Mouse (Mus musculus): ENCODE results near the gene Rpn2.

Gene Rpn2

GRCm38 (mm10) chr2:157310963-157311637 lies 32.3 kb downstream of the Rpn2 start:
- DNase-seq (ENCODE audit: low spot score) = no peak

DNA sequence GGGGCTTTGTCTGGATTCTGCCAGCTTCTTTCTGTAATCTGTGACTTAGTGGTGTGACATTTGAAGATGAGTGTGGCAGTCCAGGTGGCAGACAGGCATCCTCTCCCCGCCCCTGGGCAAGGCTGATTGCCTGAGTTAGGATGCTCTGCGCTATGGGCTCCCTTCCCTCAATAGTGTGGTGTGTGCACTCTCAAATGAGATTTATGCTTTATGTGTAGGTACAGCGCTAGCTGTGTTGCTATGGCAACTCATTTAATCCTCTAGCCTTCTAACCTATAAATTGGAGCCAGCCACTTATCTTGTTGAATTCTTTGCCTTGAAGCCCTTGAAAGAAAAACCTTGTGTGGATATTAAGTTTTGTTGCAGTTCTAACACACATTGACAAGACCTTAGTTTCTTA lies 34.9 kb downstream of the Rpn2 start:
- DNase-seq (ENCODE audit: low spot score) = no peak

GRCm38 (mm10) chr2:157314310-157314709 lies 35.5 kb downstream of the Rpn2 start:
- no peak for DNase-seq (ENCODE audit: low spot score)

DNA sequence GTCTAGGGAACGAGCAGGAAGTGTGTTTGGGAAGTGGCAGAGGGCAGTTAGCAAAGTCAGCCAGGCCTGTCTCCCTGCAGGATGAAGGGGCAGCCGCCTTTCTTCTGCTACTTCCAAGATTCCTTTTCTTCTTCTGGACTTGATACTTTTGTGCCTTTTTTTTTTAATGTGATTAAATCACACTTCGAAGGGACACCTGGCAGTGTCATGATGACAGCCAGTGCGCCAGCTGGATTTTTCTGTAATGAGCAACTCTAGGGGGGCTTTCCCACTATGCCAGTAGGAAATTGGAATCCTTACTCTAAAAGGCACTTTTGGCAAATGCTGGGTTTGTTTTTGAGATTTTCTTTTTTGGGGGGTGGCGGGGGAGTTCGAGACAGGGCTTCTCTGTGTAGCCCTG lies 36.7 kb downstream of the Rpn2 start:
- DNase-seq (ENCODE audit: low spot score) = no peak

GRCm38 (mm10) chr2:157316358-157316933 lies 37.6 kb downstream of the Rpn2 start:
- no peak for DNase-seq (ENCODE audit: low spot score)

GRCm38 (mm10) chr2:157317220-157317619 lies 38.4 kb downstream of the Rpn2 start:
- DNase-seq (ENCODE audit: low spot score) = no peak

GRCm38 (mm10) chr2:157320135-157320534 lies 41.3 kb downstream of the Rpn2 start:
- DNase-seq (ENCODE audit: low spot score) = no peak

DNA sequence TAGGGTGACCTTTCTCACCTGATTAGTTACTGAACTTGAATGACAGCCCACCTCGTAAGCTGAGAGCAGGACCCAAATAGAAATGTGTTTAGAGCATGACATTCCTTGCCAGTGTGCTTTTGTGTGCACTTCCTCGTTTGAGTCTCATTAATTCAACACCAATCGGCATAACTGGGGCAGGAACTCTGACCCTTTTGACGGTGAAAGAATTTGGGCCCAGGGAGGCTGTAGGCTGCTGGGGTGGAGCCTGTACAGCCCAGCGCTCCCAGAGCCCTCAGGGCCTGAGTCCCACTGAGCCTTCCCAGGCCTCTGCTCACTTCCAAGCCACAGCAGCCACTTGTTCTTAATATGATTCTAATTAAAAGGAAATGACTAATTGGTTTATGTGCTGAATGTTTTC lies 42.1 kb downstream of the Rpn2 start:
- DNase-seq (ENCODE audit: low spot score) = no peak

- no peak for DNase-seq (ENCODE audit: low spot score)
These were observed 43.4 kb downstream of the Rpn2 start for GRCm38 (mm10) chr2:157322029-157322766.

- DNase-seq (ENCODE audit: low spot score) = no peak
These were observed 46.4 kb downstream of the Rpn2 start for GRCm38 (mm10) chr2:157325238-157325637.

- no peak for DNase-seq (ENCODE audit: low spot score)
These were observed 49.3 kb downstream of the Rpn2 start for GRCm38 (mm10) chr2:157328106-157328505.

- DNase-seq (ENCODE audit: low spot score) = no peak
These were observed 49.8 kb downstream of the Rpn2 start for GRCm38 (mm10) chr2:157328570-157328969.

- no peak for DNase-seq (ENCODE audit: low spot score)
These were observed 53.2 kb downstream of the Rpn2 start for GRCm38 (mm10) chr2:157332059-157332458.

DNA sequence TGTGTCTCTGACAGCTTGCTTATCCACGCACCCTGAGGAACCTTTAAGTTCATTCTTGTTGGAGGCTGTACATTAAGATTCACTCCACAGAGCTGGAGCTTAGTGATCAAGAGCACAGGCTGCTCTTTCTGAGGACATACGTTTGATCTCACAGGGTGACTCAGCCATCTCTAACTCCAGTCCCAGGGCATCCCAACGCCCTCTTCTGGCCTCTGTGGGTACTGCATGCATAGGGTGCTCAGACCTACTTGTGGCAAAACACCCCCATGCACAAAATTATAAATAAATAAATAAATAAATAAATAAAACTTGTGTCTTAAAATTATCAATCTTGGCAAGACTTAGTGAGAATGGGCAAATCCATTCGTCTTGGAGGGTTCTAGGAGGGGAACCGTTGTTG lies 59.8 kb downstream of the Rpn2 start:
- peak; percentile 81 for DNase-seq (ENCODE audit: low spot score)

GRCm38 (mm10) chr2:157339532-157339931 lies 60.7 kb downstream of the Rpn2 start:
- no peak for DNase-seq (ENCODE audit: low spot score)

GRCm38 (mm10) chr2:157340221-157340741 lies 61.5 kb downstream of the Rpn2 start:
- DNase-seq (ENCODE audit: low spot score) = peak; percentile 74

- peak; percentile 82 for DNase-seq (ENCODE audit: low spot score)
These were observed 62.9 kb downstream of the Rpn2 start for GRCm38 (mm10) chr2:157341554-157342270.

GRCm38 (mm10) chr2:157342328-157342926 lies 63.6 kb downstream of the Rpn2 start:
- no peak for DNase-seq (ENCODE audit: low spot score)

DNA sequence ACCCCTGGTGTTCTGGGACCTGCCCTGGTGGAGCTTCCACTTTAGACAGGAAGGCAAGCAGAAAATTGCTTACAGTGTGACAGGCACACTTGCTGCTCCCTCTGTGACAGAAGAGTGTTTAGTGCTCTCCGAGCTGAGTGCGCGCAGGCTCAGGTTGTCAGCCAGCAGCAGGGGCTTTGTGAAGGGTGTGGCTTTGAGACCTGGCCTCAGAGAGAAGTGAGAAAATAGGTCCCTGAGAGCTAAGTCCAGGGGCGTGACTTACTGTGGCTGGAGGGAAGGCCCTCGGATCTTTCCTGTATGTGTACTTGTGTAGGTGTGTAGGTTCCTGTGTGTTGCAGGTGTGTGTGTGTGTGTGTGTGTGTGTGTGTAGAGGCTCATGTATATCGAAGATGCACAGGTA lies 64.5 kb downstream of the Rpn2 start:
- no peak for DNase-seq (ENCODE audit: low spot score)

DNA sequence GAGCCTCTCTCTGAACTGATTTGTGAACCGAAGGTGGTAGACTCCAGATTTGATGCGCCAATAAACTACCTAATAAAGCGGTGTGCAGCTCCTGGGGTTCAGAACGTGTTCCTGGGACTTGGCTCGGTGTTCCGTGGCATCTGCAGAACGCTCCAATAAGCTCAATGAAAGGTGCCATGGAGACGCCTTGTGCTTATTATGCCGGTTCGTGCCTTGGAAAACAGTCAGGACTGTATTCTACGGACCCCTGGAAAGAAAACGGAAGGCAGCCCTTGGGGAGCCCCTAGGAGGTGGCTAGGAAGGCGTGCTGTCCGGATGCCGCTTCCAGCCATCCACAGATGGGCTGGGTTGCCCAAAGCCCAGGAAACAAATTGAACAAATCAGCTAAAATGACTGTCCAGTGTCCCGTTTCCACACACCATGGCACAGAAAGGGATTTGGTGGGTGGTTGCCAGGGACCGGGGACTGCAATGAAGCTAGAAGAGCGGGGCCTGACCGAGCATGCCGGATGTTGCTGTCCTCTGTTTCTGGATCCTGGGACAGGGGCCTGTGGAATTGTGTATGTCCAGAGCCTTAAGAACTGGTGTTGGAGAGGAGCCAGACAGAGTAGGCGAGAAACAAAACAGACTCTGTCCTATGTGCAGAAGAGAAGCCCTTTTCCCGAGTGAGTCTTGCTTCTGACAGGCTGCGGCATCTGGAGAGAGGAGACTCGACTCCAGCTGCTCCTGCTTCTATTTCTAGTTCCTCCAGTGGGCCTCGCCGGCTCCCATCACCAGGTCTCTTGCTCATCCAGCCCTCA lies 68.7 kb downstream of the Rpn2 start, which contains the start of gene Ghrh:
TSS of gene Ghrh (minus strand) at position 146 of the 799 bp plus-strand sequence.
- peak; percentile 61 for DNase-seq (ENCODE audit: low spot score)

Measured in layer of hippocampus, adult 11-12 months (tissue).